Mouse (Mus musculus) myocyte (in vitro differentiated cells): ENCODE measurements around the gene Klhdc8a. TPM values are rescaled to one million over a fixed set of nuclear protein-coding genes. Genes with fewer than 3 reads are reported as not detected.

ENCODE experiments used
- H3K27me3 ChIP-seq: one replicate; pipeline ENCODE4 v1.6.1; 2011; ENCODE audit not compliant: control insufficient read depth, insufficient read depth, insufficient read length
- H3K36me3 ChIP-seq: one replicate; pipeline ENCODE4 v1.6.1; 2011; ENCODE audit not compliant: control insufficient read depth, insufficient read depth
- H3K4me2 ChIP-seq: one replicate; pipeline ENCODE4 v1.6.1; 2011; ENCODE audit warnings: low read depth, control low read depth
- H3K4me3 ChIP-seq: one replicate; pipeline ENCODE4 v1.5.1; 2011; ENCODE audit warnings: mild to moderate bottlenecking, control low read depth, moderate library complexity
- H3K79me2 ChIP-seq: one replicate; pipeline ENCODE4 v1.6.1; 2011; ENCODE audit not compliant: control insufficient read depth, insufficient read depth
- H3ac ChIP-seq: one replicate; pipeline ENCODE4 v1.6.1; 2011; ENCODE audit not compliant: control insufficient read depth, insufficient read length
- CEBPB ChIP-seq: IDR thresholded peaks from 2 replicates; pipeline ENCODE4 v1.6.1; 2011; ENCODE audit warnings: mild to moderate bottlenecking, moderate library complexity; ENCODE audit not compliant: poor library complexity, insufficient read depth, severe bottlenecking
- E2F4 ChIP-seq: IDR thresholded peaks from one replicate; pipeline ENCODE4 v1.6.1; 2011; ENCODE audit warnings: mild to moderate bottlenecking, control low read depth, moderate library complexity; ENCODE audit not compliant: insufficient read depth
- MAX ChIP-seq: IDR thresholded peaks from one replicate; pipeline ENCODE4 v1.6.1; 2011; ENCODE audit warnings: low read depth, mild to moderate bottlenecking, control low read depth
- MYOD1 ChIP-seq, 3 experiments: IDR thresholded peaks; one replicate each; pipeline ENCODE4 v1.6.1; 2011; ENCODE audit warnings: control low read depth in 2 of 3, low read depth in 2 of 3, mild to moderate bottlenecking in 2 of 3, moderate library complexity in 1 of 3; ENCODE audit not compliant: insufficient read length in 2 of 3, control insufficient read depth in 1 of 3
- MYOG ChIP-seq, 3 experiments: IDR thresholded peaks; one replicate each; pipeline ENCODE4 v1.6.1; 2011; ENCODE audit warnings: control low read depth in 2 of 3, low read depth in 2 of 3, mild to moderate bottlenecking in 2 of 3; ENCODE audit not compliant: insufficient read length in 2 of 3, control insufficient read depth in 1 of 3, insufficient read depth in 1 of 3
- POLR2A ChIP-seq: IDR thresholded peaks from one replicate; pipeline ENCODE4 v1.6.1; 2011; ENCODE audit warnings: low read depth, mild to moderate bottlenecking, control low read depth, moderate library complexity; ENCODE audit not compliant: insufficient read length
- POLR2AphosphoS2 ChIP-seq: IDR thresholded peaks from one replicate; pipeline ENCODE4 v1.6.1; 2011; ENCODE audit warnings: low read depth, control low read depth; ENCODE audit not compliant: insufficient read length
- REST ChIP-seq: IDR thresholded peaks from one replicate; pipeline ENCODE4 v1.6.1; 2011; ENCODE audit warnings: mild to moderate bottlenecking, control low read depth, moderate library complexity; ENCODE audit not compliant: insufficient read depth, insufficient read length
- SRF ChIP-seq: IDR thresholded peaks from one replicate; pipeline ENCODE4 v1.6.1; 2011; ENCODE audit warnings: low read depth; ENCODE audit not compliant: control insufficient read depth, insufficient read length
- TCF12 ChIP-seq: IDR thresholded peaks from one replicate; pipeline ENCODE4 v1.6.1; 2011; ENCODE audit warnings: mild to moderate bottlenecking, control low read depth; ENCODE audit not compliant: poor library complexity, insufficient read depth, severe bottlenecking
- TCF3 ChIP-seq: IDR thresholded peaks from one replicate; pipeline ENCODE4 v1.6.1; 2011; ENCODE audit warnings: low read depth, control low read depth; ENCODE audit not compliant: insufficient read length
- USF1 ChIP-seq: IDR thresholded peaks from one replicate; pipeline ENCODE4 v1.6.1; 2011; ENCODE audit warnings: low read depth, mild to moderate bottlenecking, control low read depth, moderate library complexity
- polyA plus RNA-seq: library from polyadenylated mRNA; unstranded; fragments of >200 nt; fragmentation: generic; extraction: Trizol; gene quantifications from one replicate; pipeline ENCODE4 v1.2.1, GENCODE M21; 2012; ENCODE audit warnings: missing spikeins

The Klhdc8a gene
- polyA plus RNA-seq, 1 experiment, result 12.4 TPM

DNA sequence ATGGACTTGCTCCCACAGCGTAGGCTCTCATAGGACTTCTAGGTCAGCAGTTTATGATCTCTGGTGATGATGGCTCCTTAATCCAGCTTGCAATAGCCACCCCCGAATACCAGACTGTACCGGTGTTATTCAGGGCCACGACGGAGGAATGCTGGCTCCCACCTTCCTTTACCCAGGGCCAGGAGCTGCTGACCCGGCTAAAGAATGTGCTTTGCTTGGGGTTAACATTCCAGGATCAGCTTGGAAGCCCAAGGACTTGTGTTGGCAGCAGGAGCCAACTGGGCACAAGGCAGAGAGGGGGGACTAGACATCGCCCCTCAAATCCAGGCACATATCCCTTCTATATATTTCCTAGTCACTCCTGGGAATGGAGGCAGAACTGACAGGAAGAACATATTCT, 12.3 kb downstream of the Klhdc8a start:
- Histone ChIP-seq H3K36me3 (no peaks in the 10 kb centered on the region), H3ac (no peak overlapping the region), H3K79me2 (no peaks in the 10 kb centered on the region), H3K27me3 (no peaks in the 10 kb centered on the region), H3K4me3 (no peak overlapping the region), H3K4me2 (no peak overlapping the region)
- TF ChIP-seq USF1 (no peak), REST (no peak), E2F4 (no peak), MYOG (IDR thresholded peaks at IDR 0.05; ENCODE audit: control insufficient read depth in 1 of 3, insufficient read depth in 1 of 3, insufficient read length in 2 of 3, low read depth in 2 of 3) (no peak), SRF (no peak), POLR2AphosphoS2 (no peak), TCF3 (no peak), MYOD1 (IDR thresholded peaks at IDR 0.05; ENCODE audit: control insufficient read depth in 1 of 3, insufficient read length in 2 of 3, low read depth in 2 of 3) (no peak), CEBPB (no peak), TCF12 (no peak), MAX (no peak), POLR2A (no peak)

DNA sequence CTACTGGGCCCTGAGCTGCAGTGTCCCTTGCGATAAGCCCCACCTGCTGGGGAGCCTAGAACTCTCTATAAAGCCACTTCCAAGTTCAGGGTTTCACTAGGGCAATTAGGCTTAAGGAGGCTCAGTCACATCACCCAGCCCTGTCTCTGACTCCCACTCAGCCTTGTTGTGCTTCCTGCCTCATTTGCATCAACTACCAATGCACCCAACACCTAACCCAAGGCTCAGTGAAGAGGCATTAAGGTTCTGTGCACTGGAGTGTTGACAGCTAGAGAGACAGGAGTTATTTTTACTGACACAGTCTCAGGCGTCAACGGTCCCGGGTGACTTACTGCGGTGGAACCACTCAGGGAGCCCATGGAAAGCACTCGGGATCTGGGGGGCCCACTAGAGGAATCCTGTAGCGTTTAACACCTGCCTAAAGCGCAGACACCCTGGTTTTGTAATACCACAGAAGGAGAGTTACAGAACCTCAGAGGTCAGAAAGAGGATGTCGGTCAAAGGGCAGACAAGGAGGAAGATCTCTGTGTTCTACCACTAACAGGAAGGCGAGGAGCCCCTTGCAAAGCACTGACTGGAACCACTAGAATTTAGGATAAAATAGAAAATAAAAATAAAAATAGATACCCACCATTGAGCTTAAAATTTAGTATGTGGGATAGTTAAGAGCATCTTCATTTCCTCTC, 12.9 kb downstream of the Klhdc8a start:
- Histone ChIP-seq H3K4me3 (no peak overlapping the region), H3K27me3 (no peaks in the 10 kb centered on the region), H3K36me3 (no peaks in the 10 kb centered on the region), H3ac (no peak overlapping the region), H3K79me2 (peaks cover 3% of the 10 kb centered on the region), H3K4me2 (no peak overlapping the region)
- no peak for TF ChIP-seq POLR2AphosphoS2
- TF ChIP-seq E2F4, result no peak
- no peak for TF ChIP-seq CEBPB
- no peak for TF ChIP-seq SRF
- TF ChIP-seq MAX, result no peak
- TF ChIP-seq MYOD1 (IDR thresholded peaks at IDR 0.05; ENCODE audit: control insufficient read depth in 1 of 3, insufficient read length in 2 of 3, low read depth in 2 of 3), result no peak
- no peak for TF ChIP-seq USF1
- no peak for TF ChIP-seq REST
- no peak for TF ChIP-seq POLR2A
- no peak for TF ChIP-seq TCF12
- no peak for TF ChIP-seq TCF3
- no peak for TF ChIP-seq MYOG (IDR thresholded peaks at IDR 0.05; ENCODE audit: control insufficient read depth in 1 of 3, insufficient read depth in 1 of 3, insufficient read length in 2 of 3, low read depth in 2 of 3)

DNA sequence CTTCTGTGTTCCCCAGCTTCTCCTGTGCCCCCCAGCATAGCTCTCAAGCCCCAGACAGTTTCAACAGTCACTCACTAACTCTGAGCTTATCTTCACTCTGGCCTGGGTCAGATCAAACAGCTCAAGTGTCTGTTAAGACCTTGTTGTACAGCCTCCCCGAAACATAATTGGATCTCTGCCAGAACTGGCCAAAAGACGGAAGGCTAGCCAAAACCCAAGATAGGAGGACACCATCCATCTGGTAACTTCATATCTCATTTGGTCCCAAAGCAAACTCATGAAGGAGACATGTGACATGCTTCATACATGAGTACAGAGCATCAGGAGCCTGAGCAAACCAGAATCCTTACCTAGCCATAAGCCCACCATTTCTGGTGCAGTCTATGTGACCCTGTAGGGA, 13.6 kb downstream of the Klhdc8a start:
- H3K4me3 ChIP-seq, result no peak overlapping the region
- H3ac ChIP-seq, result no peak overlapping the region
- no peak overlapping the region for H3K4me2 ChIP-seq
- H3K27me3 ChIP-seq, result no peaks in the 10 kb centered on the region
- TF ChIP-seq POLR2A (no peak), MYOG (IDR thresholded peaks at IDR 0.05; ENCODE audit: control insufficient read depth in 1 of 3, insufficient read depth in 1 of 3, insufficient read length in 2 of 3, low read depth in 2 of 3) (no peak), POLR2AphosphoS2 (no peak), E2F4 (no peak), SRF (no peak), TCF3 (no peak), TCF12 (no peak), USF1 (no peak), CEBPB (no peak), MAX (no peak)
- H3K79me2 ChIP-seq, result peaks cover 10% of the 10 kb centered on the region
- H3K36me3 ChIP-seq, result no peaks in the 10 kb centered on the region

DNA sequence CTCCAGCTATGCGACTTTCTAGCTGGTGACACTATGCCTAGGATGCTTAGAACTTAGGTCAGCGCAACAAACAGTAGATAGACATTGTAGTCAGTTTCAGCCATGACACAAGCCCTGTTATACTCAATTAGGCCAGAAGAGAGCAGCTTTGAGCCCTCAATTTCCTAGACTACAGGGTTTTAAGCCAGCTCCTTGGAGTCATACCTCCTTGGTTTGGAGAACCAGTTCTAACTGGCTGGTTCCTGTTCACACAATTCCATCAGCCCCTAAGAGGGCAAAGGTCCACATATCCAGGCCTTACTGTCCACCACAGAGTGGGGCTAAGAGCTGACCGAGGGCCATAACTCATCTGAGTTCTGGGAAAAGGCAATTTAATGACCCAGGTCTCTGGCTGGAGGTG, 14.3 kb downstream of the Klhdc8a start:
- no peak overlapping the region for H3ac ChIP-seq
- TF ChIP-seq MYOG (IDR thresholded peaks at IDR 0.05; ENCODE audit: control insufficient read depth in 1 of 3, insufficient read depth in 1 of 3, insufficient read length in 2 of 3, low read depth in 2 of 3), result no peak
- H3K4me2 ChIP-seq, result no peak overlapping the region
- no peaks in the 10 kb centered on the region for H3K27me3 ChIP-seq
- H3K4me3 ChIP-seq, result no peak overlapping the region
- no peaks in the 10 kb centered on the region for H3K36me3 ChIP-seq
- peaks cover 16% of the 10 kb centered on the region for H3K79me2 ChIP-seq

DNA sequence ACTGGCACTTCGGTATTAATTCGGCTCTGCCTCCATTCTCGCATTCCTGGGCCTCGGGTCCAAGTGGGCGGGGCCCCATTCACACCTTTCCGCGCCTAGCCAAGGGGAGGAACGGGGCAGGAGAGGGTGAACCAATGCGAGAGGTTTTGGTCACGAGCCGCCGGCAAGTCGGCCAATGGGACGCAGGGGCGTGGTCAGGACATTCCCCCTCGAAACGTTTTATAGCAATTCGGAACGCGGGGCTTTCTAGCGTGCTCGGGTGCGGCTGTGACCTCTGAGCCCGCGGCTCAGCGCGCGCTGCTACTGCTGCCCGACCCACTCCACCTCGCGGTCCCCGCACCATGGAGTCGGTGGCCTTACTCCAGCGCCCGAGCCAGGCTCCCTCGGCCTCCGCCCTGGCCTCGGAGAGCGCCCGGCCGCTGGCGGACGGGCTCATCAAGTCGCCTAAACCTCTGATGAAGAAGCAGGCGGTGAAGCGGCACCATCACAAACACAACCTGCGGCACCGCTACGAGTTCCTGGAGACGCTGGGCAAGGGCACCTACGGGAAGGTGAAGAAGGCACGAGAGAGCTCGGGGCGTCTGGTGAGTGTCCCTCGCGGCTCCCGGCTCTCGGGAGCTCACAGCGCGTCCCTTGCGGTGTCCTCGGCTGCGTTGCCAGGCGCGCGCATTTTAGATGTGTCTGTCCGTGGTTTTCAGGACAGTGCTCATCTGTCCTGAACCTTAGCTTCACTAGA, 17.6 kb downstream of the Klhdc8a start, which contains the start of gene Nuak2:
Gene Nuak2 (plus strand): TSS at position 238 of the 736 bp plus-strand sequence.
- no peaks in the 10 kb centered on the region for H3K27me3 ChIP-seq
- H3K36me3 ChIP-seq, result no peaks in the 10 kb centered on the region
- TF ChIP-seq POLR2AphosphoS2, result peak; percentile 94
- peak; percentile 79 for TF ChIP-seq USF1
- peak in 1 of 3 experiments; percentile 1 for TF ChIP-seq MYOG (IDR thresholded peaks at IDR 0.05; ENCODE audit: control insufficient read depth in 1 of 3, insufficient read depth in 1 of 3, insufficient read length in 2 of 3, low read depth in 2 of 3)
- TF ChIP-seq E2F4, result no peak
- no peak for TF ChIP-seq CEBPB
- no peak for TF ChIP-seq SRF
- peak; percentile 95 for TF ChIP-seq POLR2A
- peak within 1 kb of the TSS; percentile 11 for H3ac ChIP-seq
- peak within 1 kb of the TSS; percentile 56 for H3K4me3 ChIP-seq
- H3K79me2 ChIP-seq, result peaks cover 37% of the 10 kb centered on the region
- peak within 1 kb of the TSS; percentile 94 for H3K4me2 ChIP-seq
